8 mouse cellular contexts compared by ENCODE assay signal in genomic region chr16:16359101-16359482, GRCm38 (mm10). TPM values are rescaled to one million over a fixed set of nuclear protein-coding genes. Genes with fewer than 3 reads are reported as not detected.
DNase-seq lines count a peak whose midpoint lies in the region; ATAC-seq and TF ChIP-seq lines count a peak whose summit lies in the region.
"Not testable (repeated sequence)": the region's sequence is repeated elsewhere in the genome, so short reads cannot be mapped to it uniquely, and the experiment has no call there.

No protein-coding gene starts in this region.

- not testable (repeated sequence) for H3K27me3 ChIP-seq in C2C12 (ENCODE audit: control insufficient read depth, insufficient read depth, insufficient read length); embryonic facial prominence, embryonic 12.5 days; forebrain, postnatal 0 days (ENCODE audit: insufficient read depth, low read length); hindbrain, embryonic 11.5 days (ENCODE audit: control insufficient read depth, insufficient read depth, low read length); kidney, embryonic 16.5 days (ENCODE audit: insufficient read depth, low read length); liver, embryonic 12.5 days (replicated peaks); midbrain, embryonic 11.5 days (ENCODE audit: control insufficient read depth, insufficient read depth, low read length); neural tube, embryonic 15.5 days (replicated peaks)

- peak overlapping the region; percentile 75 for H3K4me3 ChIP-seq in C2C12 (ENCODE audit: insufficient read depth, poor library complexity, severe bottlenecking)
- H3K4me3 ChIP-seq in embryonic facial prominence, embryonic 12.5 days = peak overlapping the region; percentile 97
- peak overlapping the region; percentile 97 for H3K4me3 ChIP-seq in forebrain, postnatal 0 days (ENCODE audit: low read depth, low read length)
- H3K4me3 ChIP-seq in hindbrain, embryonic 11.5 days (ENCODE audit: low read depth, low read length) = peak overlapping the region; percentile 75
- peak overlapping the region; percentile 92 for H3K4me3 ChIP-seq in kidney, embryonic 16.5 days (ENCODE audit: low read length)
- H3K4me3 ChIP-seq in liver, embryonic 12.5 days = peak overlapping the region; percentile 86
- peak overlapping the region; percentile 85 for H3K4me3 ChIP-seq in midbrain, embryonic 11.5 days (ENCODE audit: low read depth, low read length)
- peak overlapping the region; percentile 100 for H3K4me3 ChIP-seq in neural tube, embryonic 15.5 days (replicated peaks)

- TF ChIP-seq CTCF in C2C12 (IDR thresholded peaks at IDR 0.05; ENCODE audit: control insufficient read depth, insufficient read depth, insufficient read length); forebrain, postnatal 0 days (IDR thresholded peaks at IDR 0.05; ENCODE audit: low read depth): not testable (repeated sequence)

- peak overlapping the region; percentile 92; the same call in 1 of the 2 replicates for H3K9ac ChIP-seq in embryonic facial prominence, embryonic 12.5 days
- H3K9ac ChIP-seq in forebrain, postnatal 0 days = peak overlapping the region; percentile 90
- H3K9ac ChIP-seq in hindbrain, embryonic 11.5 days (ENCODE audit: low read depth, low read length); midbrain, embryonic 11.5 days (ENCODE audit: low read length); neural tube, embryonic 15.5 days (replicated peaks): not testable (repeated sequence)
- H3K9ac ChIP-seq in kidney, embryonic 16.5 days (replicated peaks; ENCODE audit: low read length) = peak overlapping the region; percentile 94
- H3K9ac ChIP-seq in liver, embryonic 12.5 days = peak overlapping the region; percentile 90; the same call in 1 of the 2 replicates

- peaks cover 47% of the 10 kb centered on the region for H3K79me2 ChIP-seq in C2C12 (ENCODE audit: control insufficient read depth, insufficient read depth)

- peak overlapping the region; percentile 73 for H3K4me2 ChIP-seq in embryonic facial prominence, embryonic 12.5 days (replicated peaks)
- peak overlapping the region; percentile 61 for H3K4me2 ChIP-seq in forebrain, postnatal 0 days (ENCODE audit: low read depth)
- not testable (repeated sequence) for H3K4me2 ChIP-seq in hindbrain, embryonic 11.5 days (replicated peaks; ENCODE audit: low read depth, low read length)
- peak overlapping the region; percentile 73 for H3K4me2 ChIP-seq in kidney, embryonic 16.5 days (replicated peaks; ENCODE audit: low read depth, low read length)
- peak overlapping the region; percentile 85 for H3K4me2 ChIP-seq in liver, embryonic 12.5 days
- H3K4me2 ChIP-seq in midbrain, embryonic 11.5 days = peak overlapping the region; percentile 61; the same call in 1 of the 2 replicates
- peak overlapping the region; percentile 66 for H3K4me2 ChIP-seq in neural tube, embryonic 15.5 days

- H3K9me3 ChIP-seq in embryonic facial prominence, embryonic 12.5 days; forebrain, postnatal 0 days (ENCODE audit: low read length); hindbrain, embryonic 11.5 days (ENCODE audit: control insufficient read depth, low read length); kidney, embryonic 16.5 days (ENCODE audit: low read length); liver, embryonic 12.5 days (replicated peaks); midbrain, embryonic 11.5 days (ENCODE audit: control insufficient read depth, low read length); neural tube, embryonic 15.5 days (replicated peaks): not testable (repeated sequence)

- H3K36me3 ChIP-seq in C2C12 (ENCODE audit: control insufficient read depth, insufficient read depth); embryonic facial prominence, embryonic 12.5 days; forebrain, postnatal 0 days (ENCODE audit: insufficient read depth); hindbrain, embryonic 11.5 days (ENCODE audit: control insufficient read depth, insufficient read depth, low read length); kidney, embryonic 16.5 days (ENCODE audit: insufficient read depth, low read length); liver, embryonic 12.5 days; midbrain, embryonic 11.5 days (ENCODE audit: control insufficient read depth, insufficient read depth, low read length); neural tube, embryonic 15.5 days: not testable (repeated sequence)

- H3K27ac ChIP-seq in embryonic facial prominence, embryonic 12.5 days; hindbrain, embryonic 11.5 days (ENCODE audit: low read depth, low read length); liver, embryonic 12.5 days; midbrain, embryonic 11.5 days (ENCODE audit: low read depth, low read length): not testable (repeated sequence)
- peak overlapping the region; percentile 87 for H3K27ac ChIP-seq in forebrain, postnatal 0 days (ENCODE audit: low read depth, low read length)
- peak overlapping the region; percentile 88 for H3K27ac ChIP-seq in kidney, embryonic 16.5 days (ENCODE audit: low read length)
- H3K27ac ChIP-seq in neural tube, embryonic 15.5 days (replicated peaks) = peak overlapping the region; percentile 92

- H3ac ChIP-seq in C2C12 (ENCODE audit: control insufficient read depth, insufficient read length, low read depth) = not testable (repeated sequence)

- DNase-seq in forebrain, postnatal 0 days; hindbrain, embryonic 11.5 days (ENCODE audit: low spot score); midbrain, embryonic 11.5 days (ENCODE audit: low spot score, missing footprints): not testable (repeated sequence)

- H3K4me1 ChIP-seq in embryonic facial prominence, embryonic 12.5 days; hindbrain, embryonic 11.5 days (replicated peaks; ENCODE audit: control insufficient read depth, insufficient read depth, low read length); kidney, embryonic 16.5 days (ENCODE audit: insufficient read depth, low read length); midbrain, embryonic 11.5 days (ENCODE audit: control insufficient read depth, insufficient read depth, low read length): not testable (repeated sequence)
- peaks cover 12% of the 10 kb centered on the region for H3K4me1 ChIP-seq in forebrain, postnatal 0 days (ENCODE audit: insufficient read depth)
- H3K4me1 ChIP-seq in liver, embryonic 12.5 days = peaks cover 25% of the 10 kb centered on the region
- peaks cover 16% of the 10 kb centered on the region for H3K4me1 ChIP-seq in neural tube, embryonic 15.5 days

- WGBS in embryonic facial prominence, embryonic 12.5 days = 55% methylated on average over 9 of the region's 9 CpGs
- WGBS in forebrain, postnatal 0 days = 53% methylated on average over 9 of the region's 9 CpGs
- WGBS in hindbrain, embryonic 11.5 days = 55% methylated on average over 9 of the region's 9 CpGs
- WGBS in kidney, embryonic 16.5 days = 51% methylated on average over 9 of the region's 9 CpGs
- WGBS in liver, embryonic 12.5 days (ENCODE audit: insufficient replicate concordance) = 46% methylated on average over 9 of the region's 9 CpGs
- WGBS in midbrain, embryonic 11.5 days = 60% methylated on average over 9 of the region's 9 CpGs
- WGBS in neural tube, embryonic 15.5 days = 56% methylated on average over 9 of the region's 9 CpGs

- H3K79me3 ChIP-seq in C2C12 (ENCODE audit: low read depth) = peaks cover 43% of the 10 kb centered on the region

- ATAC-seq in embryonic facial prominence, embryonic 12.5 days (ENCODE audit: insufficient number of reproducible peaks, insufficient read depth, low FRiP score, low TSS enrichment); hindbrain, embryonic 11.5 days (ENCODE audit: low FRiP score); kidney, embryonic 16.5 days (ENCODE audit: low FRiP score, low TSS enrichment); liver, embryonic 12.5 days; midbrain, embryonic 11.5 days (ENCODE audit: low FRiP score); neural tube, embryonic 15.5 days (ENCODE audit: low FRiP score): not testable (repeated sequence)
- ATAC-seq in forebrain, postnatal 0 days = peak; percentile 23

RNA-seq across cellular contexts. Expression of gene Dnm1l, which starts 0.3 kb away (rescaled TPM):
- 12.4 TPM for polyA plus RNA-seq in C2C12 (2012; fragmentation: generic; extraction: Trizol)
- polyA plus RNA-seq in embryonic facial prominence, embryonic 12.5 days (2016; fragmentation: Nextera tagmentation; extraction: Ambion mirVana) = 64.6 and 65.6 TPM in 2 replicates
- total RNA-seq in forebrain, postnatal 0 days (2014; rRNA removed) = 112 and 121 TPM in 2 replicates
- polyA plus RNA-seq in forebrain, postnatal 0 days (2015; fragmentation: Nextera tagmentation; extraction: Ambion mirVana) = 83.3 and 105 TPM in 2 replicates
- polyA plus RNA-seq in hindbrain, embryonic 11.5 days (2014; fragmentation: Nextera tagmentation; extraction: Ambion mirVana) = 75.4 and 78.6 TPM in 2 replicates
- polyA plus RNA-seq in kidney, embryonic 16.5 days (2015; fragmentation: Nextera tagmentation; extraction: Ambion mirVana) = 56.3 and 61.2 TPM in 2 replicates
- polyA plus RNA-seq in liver, embryonic 12.5 days (2016; fragmentation: Nextera tagmentation; extraction: Ambion mirVana) = 36.1 and 37.4 TPM in 2 replicates
- 75.5 and 82.9 TPM in 2 replicates for polyA plus RNA-seq in midbrain, embryonic 11.5 days (2014; fragmentation: Nextera tagmentation; extraction: Ambion mirVana)
- polyA plus RNA-seq in neural tube, embryonic 15.5 days (2015; fragmentation: Nextera tagmentation; extraction: Ambion mirVana) = 94.5 and 107 TPM in 2 replicates

RNA-seq across cellular contexts. Expression of gene Yars2, which starts 56.3 kb away (rescaled TPM):
- polyA plus RNA-seq in C2C12 (2012; fragmentation: generic; extraction: Trizol) = 27.9 TPM
- 47.8 and 50.4 TPM in 2 replicates for polyA plus RNA-seq in embryonic facial prominence, embryonic 12.5 days (2016; fragmentation: Nextera tagmentation; extraction: Ambion mirVana)
- 33.1 and 34.5 TPM in 2 replicates for total RNA-seq in forebrain, postnatal 0 days (2014; rRNA removed)
- 26.3 and 28.1 TPM in 2 replicates for polyA plus RNA-seq in forebrain, postnatal 0 days (2015; fragmentation: Nextera tagmentation; extraction: Ambion mirVana)
- polyA plus RNA-seq in hindbrain, embryonic 11.5 days (2014; fragmentation: Nextera tagmentation; extraction: Ambion mirVana) = 38.7 and 41.7 TPM in 2 replicates
- polyA plus RNA-seq in kidney, embryonic 16.5 days (2015; fragmentation: Nextera tagmentation; extraction: Ambion mirVana) = 34.2 and 36.3 TPM in 2 replicates
- polyA plus RNA-seq in liver, embryonic 12.5 days (2016; fragmentation: Nextera tagmentation; extraction: Ambion mirVana) = 60.1 and 61.0 TPM in 2 replicates
- 41.2 and 44.2 TPM in 2 replicates for polyA plus RNA-seq in midbrain, embryonic 11.5 days (2014; fragmentation: Nextera tagmentation; extraction: Ambion mirVana)
- polyA plus RNA-seq in neural tube, embryonic 15.5 days (2015; fragmentation: Nextera tagmentation; extraction: Ambion mirVana) = 32.6 and 35.4 TPM in 2 replicates
